ENCODE assay signal across 21 mouse cellular contexts in the genomic region with DNA sequence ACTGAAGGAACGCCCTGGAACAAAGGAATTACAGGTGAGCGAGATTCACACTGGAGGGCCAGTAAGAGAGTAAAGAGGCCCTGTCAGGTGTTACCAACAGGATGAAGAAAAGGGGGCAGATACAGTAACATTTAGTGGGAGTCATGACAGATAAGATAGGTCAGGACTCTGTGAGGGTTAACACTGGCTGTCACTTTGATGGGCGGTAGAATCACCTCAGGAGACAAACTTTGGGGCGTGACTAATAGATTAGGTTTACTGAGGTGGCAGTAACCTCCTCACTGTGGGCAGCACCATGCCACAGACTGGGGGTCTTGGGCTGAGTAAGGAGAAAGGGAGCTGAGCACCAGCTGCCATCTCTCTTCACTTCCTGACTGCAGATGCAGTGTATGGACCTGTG.
"Had no signal": no experiment of that assay in that cellular context is flagged by ENCODE, and none has a peak within 500 bp of the region (broad histone marks: within the 10 kb centered on the region; RNA-seq: fewer than 3 reads in every experiment).

No protein-coding gene starts in this region.

- H3K4me3 ChIP-seq: kidney, embryonic 15.5 days; left cerebral cortex, adult 2 months; limb, embryonic 13.5 days; midbrain, embryonic 10.5 days; midbrain, embryonic 13.5 days; myocyte; neural tube, embryonic 13.5 days had no signal

- ATAC-seq: intestine, postnatal 0 days; lung, postnatal 0 days; midbrain, embryonic 13.5 days; midbrain, embryonic 16.5 days had no signal

- H3K4me2 ChIP-seq: kidney, embryonic 15.5 days; limb, embryonic 13.5 days; lung, embryonic 14.5 days; midbrain, embryonic 13.5 days; neural tube, embryonic 13.5 days had no signal

- H3K27ac ChIP-seq: kidney, embryonic 15.5 days; left cerebral cortex, adult 2 months; limb, embryonic 13.5 days; macrophage; midbrain, embryonic 10.5 days; midbrain, embryonic 13.5 days; neural tube, embryonic 13.5 days had no signal

- H3K9ac ChIP-seq: kidney, embryonic 15.5 days; limb, embryonic 13.5 days; lung, embryonic 14.5 days; midbrain, embryonic 13.5 days; neural tube, embryonic 13.5 days had no signal

- H3K9me3 ChIP-seq: kidney, embryonic 15.5 days; limb, embryonic 13.5 days; midbrain, embryonic 10.5 days; midbrain, embryonic 13.5 days; neural tube, embryonic 13.5 days had no signal

- H3K36me3 ChIP-seq: kidney, embryonic 15.5 days; limb, embryonic 13.5 days; midbrain, embryonic 10.5 days; midbrain, embryonic 13.5 days; neural tube, embryonic 13.5 days had no signal

- H3K4me1 ChIP-seq: kidney, embryonic 15.5 days; neural tube, embryonic 13.5 days had no signal

- DNase-seq: kidney, adult 8-10 months; kidney, postnatal 10 days; kidney, postnatal 36 days; layer of hippocampus, postnatal 36 days; lung, embryonic 14.5 days; retina, postnatal 1 day; right cerebral cortex, postnatal 25 days; spleen, adult 18-20 months; thymus, adult 2 months; thymus, postnatal 14 days had no signal

- H3K27me3 ChIP-seq: kidney, embryonic 15.5 days; limb, embryonic 13.5 days; midbrain, embryonic 13.5 days; neural tube, embryonic 13.5 days had no signal
